Mouse (Mus musculus): Measurements from ENCODE around the gene Ctnnal1.

Ctnnal1 gene

GRCm38 (mm10) chr4:56767861-56768284, 97.1 kb downstream of the Ctnnal1 start:
- no peak for TF ChIP-seq GATA4 (IDR thresholded peaks at IDR 0.05; ENCODE audit: insufficient replicate concordance, low read length)
